Mouse (Mus musculus): Measurements from ENCODE around the gene Naip2. TPM values are rescaled to one million over a fixed set of nuclear protein-coding genes. Genes with fewer than 3 reads are reported as not detected.
"Not testable (repeated sequence)": the region's sequence is repeated elsewhere in the genome, so short reads cannot be mapped to it uniquely, and the experiment has no call there.

Naip2 gene
- not detected in 2 replicates for polyA plus RNA-seq (2011; ENCODE audit: insufficient read depth, insufficient read length, low read depth, missing spikeins)

- H3K27ac ChIP-seq (ENCODE audit: insufficient read depth, low read length); H3K4me3 ChIP-seq (ENCODE audit: low read depth, low read length); H3K9me3 ChIP-seq (replicated peaks; ENCODE audit: control insufficient read depth, insufficient read depth, low read length, poor library complexity, severe bottlenecking); H3K27me3 ChIP-seq (ENCODE audit: control insufficient read depth, insufficient read depth, low read length, poor library complexity, severe bottlenecking); H3K4me1 ChIP-seq (ENCODE audit: control insufficient read depth, insufficient read depth, low read length); H3K36me3 ChIP-seq (ENCODE audit: control insufficient read depth, insufficient read depth, low read length, poor library complexity, severe bottlenecking); H3K9ac ChIP-seq (ENCODE audit: low read depth, poor library complexity, severe bottlenecking): not testable (repeated sequence)
Observed at GRCm38 (mm10) chr13:100201659-100202333, at the start of gene Naip2. Naip2 (minus strand) TSS chr13:100202092.

GRCm38 (mm10) chr13:100246896-100247519, 45.1 kb upstream of the Naip2 start:
- H3K36me3 ChIP-seq (ENCODE audit: control insufficient read depth, insufficient read depth, low read length, poor library complexity, severe bottlenecking); H3K27me3 ChIP-seq (ENCODE audit: control insufficient read depth, insufficient read depth, low read length, poor library complexity, severe bottlenecking); H3K27ac ChIP-seq (ENCODE audit: insufficient read depth, low read length); H3K9ac ChIP-seq (ENCODE audit: low read depth, poor library complexity, severe bottlenecking); H3K4me1 ChIP-seq (ENCODE audit: control insufficient read depth, insufficient read depth, low read length); H3K4me3 ChIP-seq (ENCODE audit: low read depth, low read length); H3K9me3 ChIP-seq (replicated peaks; ENCODE audit: control insufficient read depth, insufficient read depth, low read length, poor library complexity, severe bottlenecking): not testable (repeated sequence)

DNA sequence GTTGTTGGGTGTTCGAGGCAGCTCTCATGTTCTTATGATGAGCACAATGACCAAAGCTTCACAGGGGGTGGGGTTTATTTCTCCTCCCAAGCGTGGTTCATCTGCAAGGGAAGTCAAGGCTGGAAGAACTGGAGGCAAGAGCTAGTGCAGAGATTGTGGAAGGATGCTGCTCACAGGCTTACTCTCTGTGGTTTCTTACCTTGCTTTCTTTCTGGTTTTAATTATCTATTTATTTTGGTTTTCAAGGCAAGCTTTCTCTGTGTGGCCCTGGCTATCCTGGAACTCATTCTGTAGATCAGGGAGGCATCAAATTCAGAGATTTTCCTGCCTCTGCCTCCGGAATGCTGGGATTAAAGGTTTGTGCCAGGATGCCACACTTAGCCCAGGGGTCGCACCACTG, 44.3 kb upstream of the Naip2 start, which contains the start of gene Naip5:
TSS of gene Naip5 (minus strand) at position 101 of the 400 bp plus-strand sequence.
- H3K27ac ChIP-seq (ENCODE audit: insufficient read depth, low read length); H3K9ac ChIP-seq (ENCODE audit: low read depth, poor library complexity, severe bottlenecking); H3K4me3 ChIP-seq (ENCODE audit: low read depth, low read length); H3K36me3 ChIP-seq (ENCODE audit: control insufficient read depth, insufficient read depth, low read length, poor library complexity, severe bottlenecking); H3K4me1 ChIP-seq (ENCODE audit: control insufficient read depth, insufficient read depth, low read length); H3K27me3 ChIP-seq (ENCODE audit: control insufficient read depth, insufficient read depth, low read length, poor library complexity, severe bottlenecking); H3K9me3 ChIP-seq (replicated peaks; ENCODE audit: control insufficient read depth, insufficient read depth, low read length, poor library complexity, severe bottlenecking): not testable (repeated sequence)

- Histone ChIP-seq H3K4me3 (ENCODE audit: low read depth, low read length) (no peak overlapping the region), H3K27me3 (ENCODE audit: control insufficient read depth, insufficient read depth, low read length, poor library complexity, severe bottlenecking) (no peaks in the 10 kb centered on the region), H3K36me3 (ENCODE audit: control insufficient read depth, insufficient read depth, low read length, poor library complexity, severe bottlenecking) (no peaks in the 10 kb centered on the region), H3K4me1 (ENCODE audit: control insufficient read depth, insufficient read depth, low read length) (no peaks in the 10 kb centered on the region), H3K9ac (ENCODE audit: low read depth, poor library complexity, severe bottlenecking) (no peak overlapping the region), H3K9me3 (replicated peaks; ENCODE audit: control insufficient read depth, insufficient read depth, low read length, poor library complexity, severe bottlenecking) (no peaks in the 10 kb centered on the region), H3K27ac (ENCODE audit: insufficient read depth, low read length) (no peak overlapping the region)
- TF ChIP-seq EP300 (IDR thresholded peaks at IDR 0.05; ENCODE audit: insufficient read depth, low read depth, low read length) (no peak), CTCF (IDR thresholded peaks at IDR 0.05; ENCODE audit: low read depth, low read length) (no peak), POLR2A (IDR thresholded peaks at IDR 0.05; ENCODE audit: insufficient read depth, low read length) (no peak)
Observed at GRCm38 (mm10) chr13:100243702-100244101, 41.8 kb upstream of the Naip2 start.

GRCm38 (mm10) chr13:100213683-100214082, 11.8 kb upstream of the Naip2 start:
- H3K4me3 ChIP-seq (ENCODE audit: low read depth, low read length); H3K27me3 ChIP-seq (ENCODE audit: control insufficient read depth, insufficient read depth, low read length, poor library complexity, severe bottlenecking); H3K4me1 ChIP-seq (ENCODE audit: control insufficient read depth, insufficient read depth, low read length): not testable (repeated sequence)

DNA sequence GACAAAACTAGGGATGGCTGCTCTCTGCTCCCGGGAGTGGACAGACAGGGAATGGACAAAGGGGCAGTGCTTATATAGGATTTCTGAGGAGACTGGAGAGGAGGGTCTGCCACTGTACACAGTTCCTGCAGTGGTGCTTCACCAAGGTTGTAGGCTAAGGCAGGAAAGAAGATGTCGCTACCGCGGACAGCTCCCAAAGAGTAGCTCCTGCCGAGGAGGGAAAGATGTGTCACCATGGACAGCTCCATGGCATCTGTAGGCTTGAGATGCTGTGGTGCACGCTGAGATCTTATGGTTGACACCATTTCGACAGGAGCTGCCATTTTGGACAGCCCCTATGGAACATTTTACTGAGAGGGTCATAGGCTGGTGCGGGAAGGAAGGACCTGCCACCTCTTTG, 8.6 kb upstream of the Naip2 start:
- Histone ChIP-seq H3K36me3 (ENCODE audit: control insufficient read depth, insufficient read depth, low read length, poor library complexity, severe bottlenecking) (no peaks in the 10 kb centered on the region), H3K4me1 (ENCODE audit: control insufficient read depth, insufficient read depth, low read length) (no peaks in the 10 kb centered on the region), H3K27me3 (ENCODE audit: control insufficient read depth, insufficient read depth, low read length, poor library complexity, severe bottlenecking) (no peaks in the 10 kb centered on the region), H3K9me3 (replicated peaks; ENCODE audit: control insufficient read depth, insufficient read depth, low read length, poor library complexity, severe bottlenecking) (no peaks in the 10 kb centered on the region), H3K27ac (ENCODE audit: insufficient read depth, low read length) (no peak overlapping the region), H3K4me3 (ENCODE audit: low read depth, low read length) (no peak overlapping the region), H3K9ac (ENCODE audit: low read depth, poor library complexity, severe bottlenecking) (no peak overlapping the region)
- TF ChIP-seq CTCF (IDR thresholded peaks at IDR 0.05; ENCODE audit: low read depth, low read length): no peak
- no peak for TF ChIP-seq POLR2A (IDR thresholded peaks at IDR 0.05; ENCODE audit: insufficient read depth, low read length)
- no peak for TF ChIP-seq EP300 (IDR thresholded peaks at IDR 0.05; ENCODE audit: insufficient read depth, low read depth, low read length)

More at GRCm38 (mm10) chr13:100213683-100214082, 11.8 kb upstream of the Naip2 start:
- not testable (repeated sequence) for H3K27ac ChIP-seq (ENCODE audit: insufficient read depth, low read length); H3K36me3 ChIP-seq (ENCODE audit: control insufficient read depth, insufficient read depth, low read length, poor library complexity, severe bottlenecking); H3K9me3 ChIP-seq (replicated peaks; ENCODE audit: control insufficient read depth, insufficient read depth, low read length, poor library complexity, severe bottlenecking); H3K9ac ChIP-seq (ENCODE audit: low read depth, poor library complexity, severe bottlenecking)
